Mouse (Mus musculus) midbrain, embryonic 16.5 days (tissue): ENCODE measurements around the gene Mmachc. TPM values are rescaled to one million over a fixed set of nuclear protein-coding genes. Genes with fewer than 3 reads are reported as not detected.
"Not testable (repeated sequence)": the region's sequence is repeated elsewhere in the genome, so short reads cannot be mapped to it uniquely, and the experiment has no call there.

Source experiments
- ATAC-seq: fragments of 200-750 bp; cut with Nextera tagmentation; 2 replicates; pipeline ENCODE4 v1.8.0; 2017; ENCODE audit warnings: moderate TSS enrichment
- H3K27ac ChIP-seq: fragments of 300-500 bp; sonication (generic); 2 replicates; pipeline ENCODE4 v1.5.1; 2014; ENCODE audit warnings: mild to moderate bottlenecking, low read length, mixed read lengths
- H3K27me3 ChIP-seq: fragments of 300-500 bp; sonication (generic); 2 replicates; pipeline ENCODE4 v1.6.1; 2014; ENCODE audit warnings: low read depth, low read length, mixed read lengths; ENCODE audit not compliant: control insufficient read depth, insufficient read depth
- H3K36me3 ChIP-seq: fragments of 300-500 bp; sonication (generic); 2 replicates; pipeline ENCODE4 v1.6.1; 2014; ENCODE audit warnings: mild to moderate bottlenecking, low read length, moderate library complexity, mixed read lengths; ENCODE audit not compliant: control insufficient read depth, insufficient read depth
- H3K4me1 ChIP-seq: fragments of 300-500 bp; sonication (generic); 2 replicates; pipeline ENCODE4 v1.6.1; 2014; ENCODE audit warnings: mild to moderate bottlenecking, low read length, mixed read lengths; ENCODE audit not compliant: control insufficient read depth, insufficient read depth
- H3K4me2 ChIP-seq: fragments of 300-500 bp; sonication (generic); 2 replicates; pipeline ENCODE4 v1.6.1; 2014; ENCODE audit warnings: mild to moderate bottlenecking, low read length, mixed read lengths
- H3K4me3 ChIP-seq: fragments of 300-500 bp; sonication (generic); 2 replicates; pipeline ENCODE4 v1.5.1; 2014; ENCODE audit warnings: low read depth, mild to moderate bottlenecking, low read length, moderate library complexity, mixed read lengths
- H3K9ac ChIP-seq: fragments of 300-500 bp; sonication (generic); 2 replicates; pipeline ENCODE4 v1.6.1; 2014; ENCODE audit warnings: low read depth, low read length, mixed read lengths
- H3K9me3 ChIP-seq: fragments of 300-500 bp; sonication (generic); replicated peaks from 2 replicates; pipeline ENCODE4 v1.6.1; 2014; ENCODE audit warnings: mild to moderate bottlenecking, low read length, mixed read lengths; ENCODE audit not compliant: control insufficient read depth, poor library complexity, severe bottlenecking
- WGBS: fragments of 180-500 bp; shearing (Covaris S2); extraction: QIAGEN DNeasy Blood & Tissue Kit; methylation state at CpG from one replicate; pipeline ENCODE4 v1.1.7; 2014; 5-methylcytosine and 5-hydroxymethylcytosine counted together
- polyA plus RNA-seq: library from polyadenylated mRNA; unstranded; fragments of >200 nt; fragmentation: Nextera tagmentation; extraction: Ambion mirVana; gene quantifications from 2 replicates; pipeline ENCODE4 v1.2.1, GENCODE M21; 2015

The Mmachc gene
- polyA plus RNA-seq, 1 experiment from 2014 or later = 20.9 TPM

GRCm38 (mm10) chr4:116660829-116661228, 47.4 kb downstream of the Mmachc start:
- Histone ChIP-seq H3K36me3 (no peaks in the 10 kb centered on the region), H3K9me3 (no peaks in the 10 kb centered on the region), H3K4me2 (no peak overlapping the region), H3K27me3 (no peaks in the 10 kb centered on the region), H3K4me3 (no peak overlapping the region), H3K9ac (no peak overlapping the region), H3K4me1 (no peaks in the 10 kb centered on the region), H3K27ac (no peak overlapping the region)
- no peak for ATAC-seq
- 69% methylated on average over 6 of the region's 6 CpGs for WGBS

GRCm38 (mm10) chr4:116659916-116660315, 48.3 kb downstream of the Mmachc start:
- not testable (repeated sequence) for H3K27me3 ChIP-seq, H3K4me2 ChIP-seq, H3K27ac ChIP-seq, H3K36me3 ChIP-seq, H3K4me3 ChIP-seq, H3K9me3 ChIP-seq, H3K9ac ChIP-seq, H3K4me1 ChIP-seq, ATAC-seq
- 87% methylated on average over 6 of the region's 6 CpGs for WGBS

- Histone ChIP-seq H3K9me3 (no peaks in the 10 kb centered on the region), H3K27ac (no peak overlapping the region), H3K27me3 (no peaks in the 10 kb centered on the region), H3K9ac (no peak overlapping the region), H3K4me2 (no peak overlapping the region), H3K36me3 (no peaks in the 10 kb centered on the region), H3K4me3 (no peak overlapping the region), H3K4me1 (no peaks in the 10 kb centered on the region)
- ATAC-seq = no peak
- 87% methylated on average over 2 of the region's 2 CpGs for WGBS
Observed at GRCm38 (mm10) chr4:116659474-116659873, 48.7 kb downstream of the Mmachc start.

- no peak overlapping the region for H3K9ac ChIP-seq
- no peaks in the 10 kb centered on the region for H3K27me3 ChIP-seq
- no peaks in the 10 kb centered on the region for H3K4me1 ChIP-seq
- ATAC-seq = no peak
- H3K27ac ChIP-seq = no peak overlapping the region
- no peaks in the 10 kb centered on the region for H3K9me3 ChIP-seq
- H3K4me3 ChIP-seq = no peak overlapping the region
- no peak overlapping the region for H3K4me2 ChIP-seq
- H3K36me3 ChIP-seq = no peaks in the 10 kb centered on the region
- WGBS = 40% methylated on average over 3 of the region's 3 CpGs
Observed at GRCm38 (mm10) chr4:116657971-116658370, 50.2 kb downstream of the Mmachc start.

GRCm38 (mm10) chr4:116655658-116656057, 52.5 kb downstream of the Mmachc start:
- 80% methylated on average over 3 of the region's 3 CpGs for WGBS
- Histone ChIP-seq H3K4me2 (no peak overlapping the region), H3K27me3 (no peaks in the 10 kb centered on the region)

DNA sequence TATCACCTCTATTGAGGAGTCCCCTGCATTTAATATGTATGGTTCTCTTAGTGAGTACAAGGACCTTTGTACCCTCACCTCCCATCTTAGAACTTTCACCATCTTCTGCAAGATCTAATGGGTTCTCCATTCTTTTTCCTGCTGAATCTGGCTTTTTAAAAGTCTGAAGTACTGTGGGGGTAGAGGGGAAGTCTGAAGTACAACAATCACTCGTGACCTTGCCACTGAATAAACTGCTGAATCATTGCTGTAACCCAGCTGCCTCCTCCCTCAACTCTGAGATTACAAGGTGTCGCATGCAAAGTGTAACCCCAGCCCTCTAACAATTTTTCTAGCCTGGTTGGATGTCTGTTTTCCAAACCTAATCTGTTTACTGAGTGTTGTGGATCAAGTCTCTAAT, 53.1 kb downstream of the Mmachc start:
- Histone ChIP-seq H3K27ac (no peak overlapping the region), H3K9ac (no peak overlapping the region), H3K4me3 (no peak overlapping the region), H3K4me1 (peaks cover 8% of the 10 kb centered on the region), H3K27me3 (no peaks in the 10 kb centered on the region), H3K36me3 (no peaks in the 10 kb centered on the region), H3K4me2 (no peak overlapping the region), H3K9me3 (no peaks in the 10 kb centered on the region)
- ATAC-seq = no peak
- WGBS = 70% methylated on average over 2 of the region's 2 CpGs

More at GRCm38 (mm10) chr4:116655658-116656057, 52.5 kb downstream of the Mmachc start:
- no peak for ATAC-seq
- H3K9ac ChIP-seq = no peak overlapping the region
- H3K9me3 ChIP-seq = no peaks in the 10 kb centered on the region
- H3K27ac ChIP-seq = no peak overlapping the region
- H3K4me1 ChIP-seq = peaks cover 5% of the 10 kb centered on the region; the same call in 1 of the 2 replicates
- no peaks in the 10 kb centered on the region for H3K36me3 ChIP-seq
- H3K4me3 ChIP-seq = no peak overlapping the region

DNA sequence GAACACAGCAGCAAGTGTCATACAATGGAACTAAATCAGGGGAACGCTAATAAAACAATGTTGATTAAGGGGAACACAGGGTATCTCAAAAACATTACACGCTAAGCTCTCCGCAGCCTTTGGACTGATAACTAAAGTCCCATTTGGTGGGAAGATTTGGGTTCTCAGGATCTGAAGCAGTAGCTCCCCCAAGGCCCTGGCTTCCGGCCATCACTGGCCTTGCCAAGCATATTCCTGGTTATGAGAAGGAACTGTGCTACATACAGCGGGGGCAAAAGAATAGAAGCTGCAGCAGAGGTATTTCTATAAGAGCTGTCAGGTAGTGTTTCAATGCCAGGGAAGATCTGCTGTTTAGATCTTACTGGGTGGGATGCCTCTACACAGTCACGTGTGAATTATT, 55.0 kb downstream of the Mmachc start:
- H3K36me3 ChIP-seq = no peaks in the 10 kb centered on the region
- ATAC-seq = no peak
- no peaks in the 10 kb centered on the region for H3K27me3 ChIP-seq
- no peak overlapping the region for H3K27ac ChIP-seq
- H3K4me3 ChIP-seq = no peak overlapping the region
- H3K4me1 ChIP-seq = peaks cover 23% of the 10 kb centered on the region
- WGBS = 94% methylated on average over 6 of the region's 6 CpGs
- H3K9ac ChIP-seq = no peak overlapping the region
- H3K4me2 ChIP-seq = no peak overlapping the region
- no peaks in the 10 kb centered on the region for H3K9me3 ChIP-seq

Other genes starting within 250 kb of the Mmachc start
- 47.2 and 52.4 TPM in 2 replicates for gene Mast2, start 244.2 kb downstream of the Mmachc start, polyA plus RNA-seq
- 13.6 and 14.7 TPM in 2 replicates for gene Ipp, start 200.9 kb downstream of the Mmachc start, polyA plus RNA-seq
- gene Tmem69, start 152.5 kb downstream of the Mmachc start, polyA plus RNA-seq = 20.1 and 26.2 TPM in 2 replicates
- gene Gpbp1l1, start 150.7 kb downstream of the Mmachc start, polyA plus RNA-seq = 16.3 and 17.6 TPM in 2 replicates
- 5.9 and 6.0 TPM in 2 replicates for gene Ccdc17, start 111.8 kb downstream of the Mmachc start, polyA plus RNA-seq
- 87.1 and 98.0 TPM in 2 replicates for gene Nasp, start 80.5 kb downstream of the Mmachc start, polyA plus RNA-seq
- gene Akr1a1, start 56.7 kb downstream of the Mmachc start, polyA plus RNA-seq = 661 and 697 TPM in 2 replicates
- gene Prdx1, start 22.9 kb downstream of the Mmachc start, polyA plus RNA-seq = 410 and 427 TPM in 2 replicates
- gene Ccdc163, start 103 bp upstream of the Mmachc start, polyA plus RNA-seq = 10.1 and 10.7 TPM in 2 replicates
- gene Tesk2, start 12.5 kb upstream of the Mmachc start, polyA plus RNA-seq = 2.0 and 2.7 TPM in 2 replicates
- 32.5 and 34.5 TPM in 2 replicates for gene Toe1, start 99.2 kb upstream of the Mmachc start, polyA plus RNA-seq
- 7.2 and 7.6 TPM in 2 replicates for gene Mutyh, start 99.3 kb upstream of the Mmachc start, polyA plus RNA-seq
- gene Hpdl, start 113.3 kb upstream of the Mmachc start, polyA plus RNA-seq = 0.59 and 0.82 TPM in 2 replicates
- gene Zswim5, start 169.0 kb upstream of the Mmachc start, polyA plus RNA-seq = 4.2 and 5.1 TPM in 2 replicates